Mouse (Mus musculus): ENCODE results near the gene Kcnq1.
A peak's percentile ranks its signal among the peaks of the same experiment; 100 is the strongest.

The Kcnq1 gene

GRCm38 (mm10) chr7:143469946-143470345 lies 363.8 kb downstream of the Kcnq1 start:
- peak; percentile 60 for DNase-seq

GRCm38 (mm10) chr7:143473347-143474101 lies 367.4 kb downstream of the Kcnq1 start, which contains the start of gene Slc22a18:
Gene Slc22a18, plus strand, starts transcription at chr7:143473736.
- DNase-seq: no peak

DNA sequence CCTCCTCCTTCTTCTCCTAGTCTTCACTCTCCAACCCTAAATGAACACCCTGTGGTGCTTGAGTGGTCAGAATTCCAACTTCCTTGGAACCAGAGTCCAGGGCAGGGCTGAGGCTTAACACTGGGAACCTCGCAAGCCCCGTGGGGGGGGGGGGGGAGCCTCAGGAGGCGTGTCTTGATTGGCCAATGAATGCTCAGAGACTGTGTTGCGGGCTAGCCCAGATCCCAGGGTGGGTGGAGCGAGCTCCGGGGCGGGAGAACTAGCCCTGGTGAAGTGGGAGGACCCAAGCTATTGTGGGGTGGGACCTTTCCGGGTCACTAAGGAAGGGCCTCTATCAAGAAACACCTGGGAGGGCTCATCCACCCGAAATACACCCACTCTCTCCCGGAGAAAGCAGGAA lies 368.6 kb downstream of the Kcnq1 start:
- DNase-seq: no peak

- no peak for DNase-seq
Observed at GRCm38 (mm10) chr7:143475876-143476275, 369.7 kb downstream of the Kcnq1 start.
